In genomic region chr9:107935790-107936214, GRCm38 (mm10) we compare ENCODE assay signal across 8 mouse cellular contexts. TPM values are rescaled to one million over a fixed set of nuclear protein-coding genes. Genes with fewer than 3 reads are reported as not detected.
DNase-seq lines count a peak whose midpoint lies in the region; ATAC-seq and TF ChIP-seq lines count a peak whose summit lies in the region.

No protein-coding gene starts in this region.

- H3K36me3 ChIP-seq in heart, embryonic 10.5 days, result no peaks in the 10 kb centered on the region
- H3K36me3 ChIP-seq in E14TG2a.4 (ENCODE audit: insufficient read depth, low read length), result no peaks in the 10 kb centered on the region; the same call in 1 of the 2 replicates
- no peaks in the 10 kb centered on the region for H3K36me3 ChIP-seq in liver, embryonic 16.5 days (ENCODE audit: control insufficient read depth, insufficient read depth)

- ATAC-seq in liver, embryonic 16.5 days (ENCODE audit: low read depth), result no peak

- H3K9me3 ChIP-seq in heart, embryonic 10.5 days, result no peaks in the 10 kb centered on the region
- H3K9me3 ChIP-seq in E14TG2a.4 (ENCODE audit: low read length), result no peaks in the 10 kb centered on the region
- H3K9me3 ChIP-seq in liver, embryonic 16.5 days (replicated peaks; ENCODE audit: control insufficient read depth, low read length), result no peaks in the 10 kb centered on the region

- H3K4me1 ChIP-seq in heart, embryonic 10.5 days, result peaks cover 18% of the 10 kb centered on the region
- peaks cover 50% of the 10 kb centered on the region for H3K4me1 ChIP-seq in E14TG2a.4 (replicated peaks; ENCODE audit: low read depth, low read length)
- H3K4me1 ChIP-seq in liver, embryonic 16.5 days (ENCODE audit: control insufficient read depth, low read depth, low read length), result peaks cover 5% of the 10 kb centered on the region

- no peak for TF ChIP-seq CTCF in E14TG2a.4 (conservative IDR thresholded peaks at IDR 0.05; ENCODE audit: low read length)

- peak overlapping the region; percentile 74 for H3K27ac ChIP-seq in heart, embryonic 10.5 days
- no peak overlapping the region for H3K27ac ChIP-seq in liver, embryonic 16.5 days (ENCODE audit: low read length)

- no peak for DNase-seq in heart, embryonic 10.5 days (ENCODE audit: low spot score)
- no peak for DNase-seq in heart, postnatal 25 days (ENCODE audit: low spot score)
- peak; percentile 67 for DNase-seq in embryo, embryonic 9.5 days (ENCODE audit: extremely low spot score)
- peak; percentile 44 for DNase-seq in induced T-regulatory cell, adult 2 months (ENCODE audit: low read depth)
- DNase-seq in right cerebral cortex, postnatal 25 days, result peak; percentile 72
- no peak for DNase-seq in urinary bladder, postnatal 36 days (ENCODE audit: low spot score in 2 of 2)

- WGBS in heart, embryonic 10.5 days, result under 1% methylated on average over 41 of the region's 41 CpGs
- under 1% methylated on average over 41 of the region's 41 CpGs for WGBS in liver, embryonic 16.5 days (ENCODE audit: insufficient replicate concordance)

- H3K4me3 ChIP-seq in heart, embryonic 10.5 days, result peak overlapping the region; percentile 68
- peak overlapping the region; percentile 86 for H3K4me3 ChIP-seq in E14TG2a.4 (replicated peaks; ENCODE audit: low read length)
- peak overlapping the region; percentile 34 for H3K4me3 ChIP-seq in liver, embryonic 16.5 days (ENCODE audit: low read depth, low read length)

- H3K9ac ChIP-seq in liver, embryonic 16.5 days (ENCODE audit: low read depth, low read length), result no peak overlapping the region

- H3K4me2 ChIP-seq in liver, embryonic 16.5 days (ENCODE audit: low read depth, low read length), result peak overlapping the region; percentile 51

- intact Hi-C loops in heart, postnatal 25 days (cut with DNase I), result no loop called here

- peaks cover 66% of the 10 kb centered on the region for H3K27me3 ChIP-seq in heart, embryonic 10.5 days (ENCODE audit: insufficient read depth, poor library complexity, severe bottlenecking)
- peaks cover 46% of the 10 kb centered on the region for H3K27me3 ChIP-seq in E14TG2a.4 (ENCODE audit: insufficient read depth, low read length)
- H3K27me3 ChIP-seq in liver, embryonic 16.5 days (ENCODE audit: control insufficient read depth, insufficient read depth, low read depth, low read length), result peaks cover 47% of the 10 kb centered on the region

RNA-seq across cellular contexts. Expression of gene Camkv, which starts 0.3 kb away (rescaled TPM):
- 0.79 and 2.3 TPM in 2 replicates for polyA plus RNA-seq in heart, embryonic 10.5 days (2016; fragmentation: Nextera tagmentation; extraction: Ambion mirVana)
- total RNA-seq in heart, postnatal 25 days (2021), result not detected
- 0.11 TPM in 2 replicates for polyA plus RNA-seq in liver, embryonic 16.5 days (2015; fragmentation: Nextera tagmentation; extraction: Ambion mirVana)

RNA-seq across cellular contexts. Expression of gene Actl11, which starts 7.5 kb away (rescaled TPM):
- not detected in 2 replicates for polyA plus RNA-seq in heart, embryonic 10.5 days (2016; fragmentation: Nextera tagmentation; extraction: Ambion mirVana)
- not detected for total RNA-seq in heart, postnatal 25 days (2021)
- polyA plus RNA-seq in liver, embryonic 16.5 days (2015; fragmentation: Nextera tagmentation; extraction: Ambion mirVana), result not detected in 2 replicates

RNA-seq across cellular contexts. Expression of gene Traip, which starts 14.1 kb away (rescaled TPM):
- 18.7 and 30.8 TPM in 2 replicates for polyA plus RNA-seq in heart, embryonic 10.5 days (2016; fragmentation: Nextera tagmentation; extraction: Ambion mirVana)
- under 1 TPM; 0.59 to 0.73 TPM for total RNA-seq in heart, postnatal 25 days (2021)
- 11.1 and 13.3 TPM in 2 replicates for polyA plus RNA-seq in liver, embryonic 16.5 days (2015; fragmentation: Nextera tagmentation; extraction: Ambion mirVana)

RNA-seq across cellular contexts. Expression of gene Mst1r, which starts 29.1 kb away (rescaled TPM):
- polyA plus RNA-seq in heart, embryonic 10.5 days (2016; fragmentation: Nextera tagmentation; extraction: Ambion mirVana), result 3.8 and 4.1 TPM in 2 replicates
- total RNA-seq in heart, postnatal 25 days (2021), result 1 to 10 TPM; 2.4 to 3.4 TPM
- 1.3 and 2.8 TPM in 2 replicates for polyA plus RNA-seq in liver, embryonic 16.5 days (2015; fragmentation: Nextera tagmentation; extraction: Ambion mirVana)

RNA-seq across cellular contexts. Expression of gene Uba7, which starts 39.5 kb away (rescaled TPM):
- 29.4 and 33.6 TPM in 2 replicates for polyA plus RNA-seq in heart, embryonic 10.5 days (2016; fragmentation: Nextera tagmentation; extraction: Ambion mirVana)
- total RNA-seq in heart, postnatal 25 days (2021), result 10 to 100 TPM; 12.0 to 14.9 TPM
- 43.8 and 47.7 TPM in 2 replicates for polyA plus RNA-seq in liver, embryonic 16.5 days (2015; fragmentation: Nextera tagmentation; extraction: Ambion mirVana)

Comparison
In these comparisons a context has a peak if more than half of its experiments do, and no peak if none do; other contexts are left out.
1. DNase-seq: peak in embryo, embryonic 9.5 days (single experiment), induced T-regulatory cell, adult 2 months (single experiment) and right cerebral cortex, postnatal 25 days (single experiment); none in heart, embryonic 10.5 days (single experiment), heart, postnatal 25 days (single experiment) and urinary bladder, postnatal 36 days (0 of 2).
2. H3K4me3 ChIP-seq: peak in every context shown above with its lines; median percentile 86 in E14TG2a.4; 68 in heart, embryonic 10.5 days; 34 in liver, embryonic 16.5 days.